Mouse (Mus musculus): ENCODE measurements around the gene Stxbp1. TPM values are rescaled to one million over a fixed set of nuclear protein-coding genes. Genes with fewer than 3 reads are reported as not detected.

The Stxbp1 gene
- polyA plus RNA-seq, 1 experiment from 2014 or later, result 357 TPM

DNA sequence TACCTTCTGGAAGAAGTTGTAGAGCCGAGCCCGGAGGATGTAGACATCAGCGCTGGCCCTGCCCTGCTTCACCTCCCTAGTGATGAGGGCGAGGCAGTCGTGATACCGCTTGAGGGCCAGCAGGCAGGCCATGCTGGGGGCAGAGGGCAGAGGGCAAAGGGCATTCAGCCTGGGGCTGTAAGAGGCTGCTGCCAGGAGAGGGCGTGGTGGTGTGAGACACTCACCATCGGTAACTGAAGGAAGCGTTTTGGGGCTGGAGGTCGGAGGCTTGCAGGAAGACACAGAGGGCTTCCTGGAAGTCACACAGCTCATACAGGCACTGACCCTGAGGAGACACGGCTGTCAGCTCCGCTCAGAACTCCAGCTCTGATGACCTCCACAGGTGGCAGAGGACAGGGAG, 75.2 kb downstream of the Stxbp1 start:
- ATAC-seq, result no peak
- H3K27ac ChIP-seq (ENCODE audit: low read depth, low read length), result no peak overlapping the region
- no peaks in the 10 kb centered on the region for H3K9me3 ChIP-seq (ENCODE audit: control insufficient read depth, low read length)
- no peak overlapping the region for H3K4me2 ChIP-seq (ENCODE audit: low read length)
- no peaks in the 10 kb centered on the region for H3K27me3 ChIP-seq (replicated peaks; ENCODE audit: control insufficient read depth, insufficient read depth, low read length)
- no peak overlapping the region for H3K4me3 ChIP-seq (ENCODE audit: low read length)
- no peaks in the 10 kb centered on the region for H3K36me3 ChIP-seq (ENCODE audit: control insufficient read depth, insufficient read depth, low read length)
- H3K4me1 ChIP-seq (ENCODE audit: control insufficient read depth, insufficient read depth, low read depth, low read length), result peaks cover 14% of the 10 kb centered on the region
- no peak overlapping the region for H3K9ac ChIP-seq (ENCODE audit: low read depth, low read length)
- 42% methylated on average over 12 of the region's 12 CpGs for WGBS

DNA sequence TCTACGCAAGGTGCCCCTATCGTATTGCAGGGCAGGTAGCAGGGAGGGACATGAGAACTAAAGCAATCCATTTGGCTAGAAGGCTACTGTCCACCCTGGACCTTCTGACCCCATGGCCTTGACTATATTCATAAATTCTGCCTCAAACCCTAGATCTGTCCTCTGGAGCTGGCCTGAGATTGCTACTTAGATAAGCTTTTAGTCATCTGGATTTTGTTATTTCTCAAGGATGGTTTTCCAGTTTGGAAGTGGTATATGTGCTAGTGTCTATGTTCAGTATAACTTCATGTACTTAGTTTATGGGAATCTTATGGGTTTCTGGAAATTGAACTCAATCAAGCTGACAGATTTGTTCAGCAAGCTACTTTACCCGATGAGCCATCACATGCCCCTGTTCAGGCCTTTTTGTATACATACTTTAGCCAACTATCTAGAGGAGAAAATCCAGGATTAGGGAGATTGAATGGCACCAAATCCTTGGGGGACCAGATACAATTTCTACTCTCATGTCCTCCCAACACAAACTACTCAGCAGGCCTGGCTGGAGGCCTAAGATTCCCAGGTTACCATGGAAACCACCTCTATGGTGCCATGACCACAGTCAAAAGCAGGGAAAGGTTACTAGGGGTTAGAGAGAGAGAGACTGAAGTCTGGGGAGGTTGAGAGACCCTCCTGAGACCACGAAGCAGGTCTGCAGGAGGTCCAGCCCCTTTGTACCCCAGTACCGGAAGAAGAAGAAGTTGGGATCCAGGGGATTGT, 77.5 kb downstream of the Stxbp1 start:
- H3K4me3 ChIP-seq (ENCODE audit: low read length), result no peak overlapping the region
- no peaks in the 10 kb centered on the region for H3K9me3 ChIP-seq (ENCODE audit: control insufficient read depth, low read length)
- no peak overlapping the region for H3K27ac ChIP-seq (ENCODE audit: low read depth, low read length)
- no peak overlapping the region for H3K9ac ChIP-seq (ENCODE audit: low read depth, low read length)
- no peaks in the 10 kb centered on the region for H3K27me3 ChIP-seq (replicated peaks; ENCODE audit: control insufficient read depth, insufficient read depth, low read length)
- WGBS, result 60% methylated on average over 5 of the region's 5 CpGs
- no peak overlapping the region for H3K4me2 ChIP-seq (ENCODE audit: low read length)
- no peaks in the 10 kb centered on the region for H3K36me3 ChIP-seq (ENCODE audit: control insufficient read depth, insufficient read depth, low read length)
- ATAC-seq, result no peak
- H3K4me1 ChIP-seq (ENCODE audit: control insufficient read depth, insufficient read depth, low read depth, low read length), result no peaks in the 10 kb centered on the region; the same call in 1 of the 2 replicates

DNA sequence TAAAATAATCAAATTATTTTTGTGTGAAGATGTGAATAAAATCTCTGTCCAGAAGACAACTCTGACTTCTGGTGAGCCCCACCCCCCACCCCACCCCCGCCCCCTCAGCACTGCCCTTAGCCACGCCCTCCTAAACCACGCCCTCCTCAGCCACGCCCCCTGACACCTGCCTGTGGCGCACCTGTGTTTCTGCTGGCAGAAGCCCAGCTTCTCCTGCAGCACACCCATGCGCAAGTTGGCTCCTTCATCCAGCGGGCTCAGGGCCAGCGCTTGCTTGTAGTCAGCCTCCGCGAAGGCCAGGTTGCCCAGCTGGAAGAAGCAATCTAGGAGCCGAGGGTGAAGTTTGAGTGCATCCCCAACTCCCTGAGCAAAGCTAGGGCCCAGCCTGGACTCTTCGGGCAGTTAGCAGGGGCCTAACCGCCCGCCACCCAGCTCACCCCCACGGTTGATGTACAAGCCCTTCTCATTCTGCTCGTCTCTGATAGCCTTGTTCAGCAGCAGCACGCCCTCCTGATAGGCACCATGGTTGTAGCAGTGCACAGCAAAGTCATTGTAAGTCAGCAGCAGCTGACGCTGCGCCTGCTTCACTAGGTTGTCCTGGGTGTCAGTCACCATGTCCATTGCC, 78.3 kb downstream of the Stxbp1 start:
- H3K4me3 ChIP-seq (ENCODE audit: low read length), result no peak overlapping the region
- no peak overlapping the region for H3K9ac ChIP-seq (ENCODE audit: low read depth, low read length)
- 58% methylated on average over 19 of the region's 19 CpGs for WGBS
- H3K36me3 ChIP-seq (ENCODE audit: control insufficient read depth, insufficient read depth, low read length), result no peaks in the 10 kb centered on the region
- no peaks in the 10 kb centered on the region for H3K9me3 ChIP-seq (ENCODE audit: control insufficient read depth, low read length)
- no peaks in the 10 kb centered on the region for H3K4me1 ChIP-seq (ENCODE audit: control insufficient read depth, insufficient read depth, low read depth, low read length)
- no peak overlapping the region for H3K4me2 ChIP-seq (ENCODE audit: low read length)
- no peak overlapping the region for H3K27ac ChIP-seq (ENCODE audit: low read depth, low read length)
- no peak for ATAC-seq
- H3K27me3 ChIP-seq (replicated peaks; ENCODE audit: control insufficient read depth, insufficient read depth, low read length), result no peaks in the 10 kb centered on the region

DNA sequence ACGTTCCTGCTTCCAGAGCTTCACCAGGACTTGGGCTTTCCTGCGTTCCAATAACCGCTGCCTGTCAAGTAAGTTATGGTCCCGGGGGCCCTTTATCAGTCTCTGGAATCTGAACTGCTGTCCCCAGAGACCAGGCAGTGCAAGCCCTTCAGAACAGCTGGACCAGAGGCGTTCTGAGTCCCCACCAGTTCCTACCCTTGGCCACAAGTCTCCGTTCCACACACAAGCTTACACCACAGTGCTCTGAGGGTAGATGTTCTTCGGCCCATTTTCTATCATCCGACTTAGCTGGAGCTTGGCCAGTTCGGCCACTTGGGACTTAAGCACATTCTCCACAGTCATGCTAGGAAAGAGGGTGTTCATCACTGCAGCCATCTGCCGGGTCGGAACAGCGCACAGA, 79.8 kb downstream of the Stxbp1 start:
- Histone ChIP-seq H3K36me3 (ENCODE audit: control insufficient read depth, insufficient read depth, low read length) (0 out of 2 replicates have a peak, but pooled peaks cover 4% of the 10 kb centered on the region), H3K9ac (ENCODE audit: low read depth, low read length) (no peak overlapping the region), H3K9me3 (ENCODE audit: control insufficient read depth, low read length) (no peaks in the 10 kb centered on the region), H3K27ac (ENCODE audit: low read depth, low read length) (no peak overlapping the region), H3K4me3 (ENCODE audit: low read length) (no peak overlapping the region), H3K4me1 (ENCODE audit: control insufficient read depth, insufficient read depth, low read depth, low read length) (no peaks in the 10 kb centered on the region), H3K4me2 (ENCODE audit: low read length) (no peak overlapping the region), H3K27me3 (replicated peaks; ENCODE audit: control insufficient read depth, insufficient read depth, low read length) (no peaks in the 10 kb centered on the region)
- WGBS, result 73% methylated on average over 12 of the region's 12 CpGs
- ATAC-seq, result no peak

DNA sequence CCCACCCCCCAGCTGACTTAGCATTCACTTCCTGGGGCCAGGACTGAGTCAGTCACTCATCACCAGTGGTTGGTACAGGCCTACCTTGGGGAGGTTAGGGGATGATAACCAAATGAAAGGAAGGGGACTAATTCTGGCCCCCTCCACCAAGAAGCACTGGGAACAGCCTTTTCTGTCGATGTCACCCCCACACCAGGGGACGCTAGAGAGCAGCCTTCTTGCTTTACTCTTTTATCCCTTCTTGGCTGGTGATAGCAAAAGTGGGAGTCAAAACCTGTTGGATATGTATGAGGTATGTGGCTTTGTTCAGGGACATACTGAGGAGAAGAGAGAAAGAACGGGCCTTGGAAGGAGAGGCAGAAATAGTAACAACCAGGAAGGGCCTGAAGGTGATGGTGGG, 83.7 kb downstream of the Stxbp1 start:
- H3K27ac ChIP-seq (ENCODE audit: low read depth, low read length), result no peak overlapping the region
- ATAC-seq, result no peak
- no peak overlapping the region for H3K9ac ChIP-seq (ENCODE audit: low read depth, low read length)
- H3K9me3 ChIP-seq (ENCODE audit: control insufficient read depth, low read length), result no peaks in the 10 kb centered on the region
- no peak overlapping the region for H3K4me3 ChIP-seq (ENCODE audit: low read length)
- WGBS, result 87% methylated on average over 3 of the region's 3 CpGs
- peaks cover 7% of the 10 kb centered on the region for H3K4me1 ChIP-seq (ENCODE audit: control insufficient read depth, insufficient read depth, low read depth, low read length)
- H3K4me2 ChIP-seq (ENCODE audit: low read length), result no peak overlapping the region
- H3K27me3 ChIP-seq (replicated peaks; ENCODE audit: control insufficient read depth, insufficient read depth, low read length), result no peaks in the 10 kb centered on the region
- peaks cover 18% of the 10 kb centered on the region for H3K36me3 ChIP-seq (ENCODE audit: control insufficient read depth, insufficient read depth, low read length)

DNA sequence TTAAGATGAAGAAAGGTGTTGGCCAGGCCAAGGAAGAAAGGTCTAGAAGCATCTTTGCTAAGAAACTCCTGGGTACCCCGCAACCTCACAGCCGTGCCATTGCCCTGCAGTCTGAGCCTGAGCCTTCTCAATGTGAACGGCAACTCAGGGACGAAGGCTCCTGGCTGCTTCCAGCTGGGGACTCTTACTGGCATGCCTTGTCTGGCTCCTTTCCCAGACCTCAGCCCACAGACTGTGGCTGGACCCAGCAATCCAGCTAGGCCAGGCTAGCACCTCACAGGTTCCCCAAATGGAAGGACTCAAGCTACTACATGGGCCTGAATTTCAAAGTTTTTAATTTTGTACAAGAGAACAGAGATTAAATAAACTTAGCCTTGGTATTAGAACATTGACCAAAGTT, 85.2 kb downstream of the Stxbp1 start:
- no peak overlapping the region for H3K4me3 ChIP-seq (ENCODE audit: low read length)
- ATAC-seq, result no peak
- no peak overlapping the region for H3K4me2 ChIP-seq (ENCODE audit: low read length)
- H3K36me3 ChIP-seq (ENCODE audit: control insufficient read depth, insufficient read depth, low read length), result peaks cover 18% of the 10 kb centered on the region
- H3K9ac ChIP-seq (ENCODE audit: low read depth, low read length), result no peak overlapping the region
- 87% methylated on average over 4 of the region's 4 CpGs for WGBS
- H3K27ac ChIP-seq (ENCODE audit: low read depth, low read length), result no peak overlapping the region
- no peaks in the 10 kb centered on the region for H3K9me3 ChIP-seq (ENCODE audit: control insufficient read depth, low read length)
- no peaks in the 10 kb centered on the region for H3K27me3 ChIP-seq (replicated peaks; ENCODE audit: control insufficient read depth, insufficient read depth, low read length)
- H3K4me1 ChIP-seq (ENCODE audit: control insufficient read depth, insufficient read depth, low read depth, low read length), result peaks cover 8% of the 10 kb centered on the region

DNA sequence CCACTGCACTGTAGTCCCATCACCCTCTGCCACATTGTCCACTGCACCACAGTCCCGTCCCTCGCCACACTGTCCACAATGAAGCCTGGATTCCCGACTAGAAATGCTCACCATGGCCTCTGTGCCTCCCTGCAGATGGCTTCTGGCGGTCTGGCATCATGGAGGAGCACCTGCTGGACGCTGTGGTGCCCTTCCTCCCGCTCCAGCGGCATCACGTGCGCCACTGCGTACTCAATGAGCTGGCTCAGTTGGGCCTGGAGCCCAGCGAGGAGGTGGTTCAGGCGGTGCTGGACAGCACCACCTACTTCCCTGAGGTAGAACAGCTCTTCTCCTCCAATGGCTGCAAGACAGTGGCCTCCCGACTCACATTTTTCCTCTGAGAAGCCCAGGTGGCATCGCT, 85.7 kb downstream of the Stxbp1 start:
- Histone ChIP-seq H3K27ac (ENCODE audit: low read depth, low read length) (no peak overlapping the region), H3K9me3 (ENCODE audit: control insufficient read depth, low read length) (no peaks in the 10 kb centered on the region), H3K9ac (ENCODE audit: low read depth, low read length) (no peak overlapping the region), H3K4me3 (ENCODE audit: low read length) (no peak overlapping the region), H3K4me2 (ENCODE audit: low read length) (no peak overlapping the region), H3K36me3 (ENCODE audit: control insufficient read depth, insufficient read depth, low read length) (peaks cover 18% of the 10 kb centered on the region), H3K27me3 (replicated peaks; ENCODE audit: control insufficient read depth, insufficient read depth, low read length) (no peaks in the 10 kb centered on the region), H3K4me1 (ENCODE audit: control insufficient read depth, insufficient read depth, low read depth, low read length) (peaks cover 8% of the 10 kb centered on the region)
- ATAC-seq, result no peak
- 87% methylated on average over 14 of the region's 14 CpGs for WGBS

DNA sequence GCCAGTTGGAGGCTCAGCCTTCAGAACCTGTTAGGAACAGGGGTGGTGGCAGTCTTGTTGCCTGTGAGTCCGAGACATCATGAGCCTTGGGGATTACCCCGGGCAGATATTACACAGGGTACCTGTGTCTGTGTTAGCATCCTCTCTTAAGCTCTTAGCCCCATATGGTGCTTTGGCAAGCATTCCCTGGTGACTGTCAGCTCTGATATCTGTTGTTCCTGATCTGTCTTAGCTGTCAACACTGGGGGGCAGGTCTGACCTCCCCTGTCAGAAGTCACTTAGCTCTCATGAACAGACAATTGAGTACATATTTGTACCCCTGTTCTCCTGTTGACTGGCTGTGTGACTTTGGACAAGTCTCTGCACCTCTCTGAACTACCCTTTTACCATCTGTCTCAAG, 88.0 kb downstream of the Stxbp1 start:
- H3K27ac ChIP-seq (ENCODE audit: low read depth, low read length), result no peak overlapping the region
- WGBS, result 75% methylated on average over 2 of the region's 2 CpGs
- no peak overlapping the region for H3K4me2 ChIP-seq (ENCODE audit: low read length)
- H3K27me3 ChIP-seq (replicated peaks; ENCODE audit: control insufficient read depth, insufficient read depth, low read length), result no peaks in the 10 kb centered on the region
- peaks cover 29% of the 10 kb centered on the region for H3K36me3 ChIP-seq (ENCODE audit: control insufficient read depth, insufficient read depth, low read length)
- H3K4me1 ChIP-seq (ENCODE audit: control insufficient read depth, insufficient read depth, low read depth, low read length), result peaks cover 8% of the 10 kb centered on the region
- no peak overlapping the region for H3K4me3 ChIP-seq (ENCODE audit: low read length)
- H3K9ac ChIP-seq (ENCODE audit: low read depth, low read length), result no peak overlapping the region
- ATAC-seq, result no peak
- H3K9me3 ChIP-seq (ENCODE audit: control insufficient read depth, low read length), result no peaks in the 10 kb centered on the region

DNA sequence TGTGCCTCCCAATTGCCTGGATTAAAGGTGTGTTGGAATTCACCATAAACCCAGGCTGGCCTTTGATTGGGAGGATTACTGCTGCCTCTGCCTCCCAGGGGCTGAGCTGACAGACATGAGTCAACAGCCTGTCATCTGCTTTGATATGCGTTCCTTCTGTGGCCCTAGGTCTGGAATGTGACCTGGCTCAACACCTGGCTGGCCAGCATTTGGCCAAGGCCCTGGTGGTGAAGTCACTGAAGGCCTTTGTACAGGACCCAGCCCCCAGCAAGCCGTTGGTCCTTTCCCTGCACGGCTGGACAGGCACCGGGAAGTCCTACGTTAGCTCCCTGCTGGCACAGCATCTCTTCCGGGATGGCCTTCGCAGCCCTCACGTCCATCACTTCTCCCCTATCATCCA, 88.5 kb downstream of the Stxbp1 start:
- peak overlapping the region; percentile 27; the same call in 1 of the 2 replicates for H3K9ac ChIP-seq (ENCODE audit: low read depth, low read length)
- no peak for ATAC-seq
- H3K4me2 ChIP-seq (ENCODE audit: low read length), result peak overlapping the region; percentile 61
- no peaks in the 10 kb centered on the region for H3K27me3 ChIP-seq (replicated peaks; ENCODE audit: control insufficient read depth, insufficient read depth, low read length)
- H3K4me1 ChIP-seq (ENCODE audit: control insufficient read depth, insufficient read depth, low read depth, low read length), result peaks cover 8% of the 10 kb centered on the region
- no peak overlapping the region for H3K27ac ChIP-seq (ENCODE audit: low read depth, low read length)
- H3K36me3 ChIP-seq (ENCODE audit: control insufficient read depth, insufficient read depth, low read length), result peaks cover 29% of the 10 kb centered on the region
- WGBS, result 73% methylated on average over 8 of the region's 8 CpGs
- H3K9me3 ChIP-seq (ENCODE audit: control insufficient read depth, low read length), result no peaks in the 10 kb centered on the region
- H3K4me3 ChIP-seq (ENCODE audit: low read length), result no peak overlapping the region; the same call in 1 of the 2 replicates

All from hindbrain, embryonic 16.5 days (tissue).